Mouse (Mus musculus): ENCODE data around the gene Thap8. TPM values are rescaled to one million over a fixed set of nuclear protein-coding genes. Genes with fewer than 3 reads are reported as not detected.

Thap8 gene
- polyA plus RNA-seq, 1 experiment, result 0.21 TPM

DNA sequence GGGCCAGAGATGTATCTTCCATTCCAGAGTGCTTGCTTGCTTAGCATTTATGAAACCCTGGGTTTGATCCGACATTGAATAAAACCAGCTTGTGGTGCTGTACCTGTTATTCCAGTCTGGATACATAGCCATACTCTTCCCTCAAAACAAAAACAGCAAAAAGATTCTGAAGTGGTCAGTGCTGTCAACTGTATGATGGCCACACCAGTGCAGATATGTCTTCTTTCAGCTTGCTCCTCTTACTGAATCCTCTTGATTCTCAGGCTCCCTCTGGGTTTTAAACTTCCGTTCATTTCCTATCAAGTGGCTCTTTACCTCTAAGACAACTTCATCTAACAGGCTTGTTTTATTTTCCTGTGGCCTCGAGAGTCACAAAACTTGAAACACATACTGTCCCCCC is 43.9 kb downstream of the Thap8 start, which contains the start of gene Sdhaf1:
Gene Sdhaf1, minus strand, starts transcription at position 101 of the 400 bp plus-strand sequence.
- no peak within 1 kb of the TSS for H3K4me3 ChIP-seq (replicated peaks; ENCODE audit: extremely low read depth, low read depth, low read length)
- peaks cover 9% of the 10 kb centered on the region for H3K4me1 ChIP-seq (ENCODE audit: control insufficient read depth, insufficient read depth, low read length)
- TF ChIP-seq CTCF (IDR thresholded peaks at IDR 0.05; ENCODE audit: insufficient read depth, low read length), result no peak
- no peak for TF ChIP-seq POLR2A (IDR thresholded peaks at IDR 0.05; ENCODE audit: borderline replicate concordance, extremely low read depth, low read depth, low read length)
- 71% methylated on average over 3 of the region's 3 CpGs for whole genome bisulfite sequencing
- DNase-seq, result no peak

DNA sequence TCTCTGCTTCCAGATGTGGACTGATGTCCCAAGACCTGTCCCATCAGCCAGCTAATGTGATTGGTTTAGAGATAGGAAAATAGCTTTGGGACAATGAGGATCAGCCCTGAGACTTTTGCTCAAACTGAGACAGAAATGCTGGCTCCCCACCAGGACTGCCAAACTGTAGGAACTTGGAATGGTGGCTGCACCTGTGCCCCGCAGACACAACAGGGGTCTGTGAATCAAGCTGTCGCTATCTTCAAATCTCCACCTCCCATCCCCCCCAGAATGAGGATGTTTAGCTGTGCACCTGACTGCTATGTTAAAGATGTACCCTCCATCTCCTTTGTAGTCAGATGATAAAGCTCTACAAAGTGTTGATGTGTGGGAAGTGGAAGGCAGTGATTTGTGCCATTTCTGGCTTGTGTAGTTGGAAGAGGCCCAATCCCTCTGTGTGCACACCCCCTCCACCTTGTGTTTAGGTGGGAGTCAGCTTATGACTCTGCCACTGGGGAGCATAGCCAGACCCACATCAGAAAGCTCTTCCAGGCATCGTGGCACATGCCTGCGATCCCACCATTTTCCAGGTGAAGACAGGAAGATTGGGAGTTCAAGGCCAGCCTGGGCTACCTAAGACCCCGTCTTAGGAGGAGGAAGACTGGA is 44.5 kb downstream of the Thap8 start:
- Histone ChIP-seq H3K4me3 (replicated peaks; ENCODE audit: extremely low read depth, low read depth, low read length) (no peak overlapping the region), H3K4me1 (ENCODE audit: control insufficient read depth, insufficient read depth, low read length) (peaks cover 9% of the 10 kb centered on the region)
- no peak for DNase-seq
- TF ChIP-seq CTCF (IDR thresholded peaks at IDR 0.05; ENCODE audit: insufficient read depth, low read length) (no peak), POLR2A (IDR thresholded peaks at IDR 0.05; ENCODE audit: borderline replicate concordance, extremely low read depth, low read depth, low read length) (no peak)
- WGBS, result 85% methylated on average over 5 of the region's 5 CpGs

- TF ChIP-seq CTCF (IDR thresholded peaks at IDR 0.05; ENCODE audit: insufficient read depth, low read length), result peak; percentile 17; the same call in 1 of the 2 replicates
- TF ChIP-seq POLR2A (IDR thresholded peaks at IDR 0.05; ENCODE audit: borderline replicate concordance, extremely low read depth, low read depth, low read length), result no peak
- peak; percentile 26 for DNase-seq
These were observed 45.5 kb downstream of the Thap8 start for GRCm38 (mm10) chr7:30325364-30325763.

GRCm38 (mm10) chr7:30326427-30326826 is 46.5 kb downstream of the Thap8 start:
- Histone ChIP-seq H3K4me1 (ENCODE audit: control insufficient read depth, insufficient read depth, low read length) (peaks cover 5% of the 10 kb centered on the region), H3K4me3 (replicated peaks; ENCODE audit: extremely low read depth, low read depth, low read length) (no peak overlapping the region)
- no peak for TF ChIP-seq POLR2A (IDR thresholded peaks at IDR 0.05; ENCODE audit: borderline replicate concordance, extremely low read depth, low read depth, low read length)
- no peak for TF ChIP-seq CTCF (IDR thresholded peaks at IDR 0.05; ENCODE audit: insufficient read depth, low read length)
- DNase-seq, result no peak

More at GRCm38 (mm10) chr7:30325364-30325763, 45.5 kb downstream of the Thap8 start:
- peaks cover 9% of the 10 kb centered on the region for H3K4me1 ChIP-seq (ENCODE audit: control insufficient read depth, insufficient read depth, low read length)
- no peak overlapping the region for H3K4me3 ChIP-seq (replicated peaks; ENCODE audit: extremely low read depth, low read depth, low read length)
- WGBS, result 46% methylated on average over 2 of the region's 2 CpGs

DNA sequence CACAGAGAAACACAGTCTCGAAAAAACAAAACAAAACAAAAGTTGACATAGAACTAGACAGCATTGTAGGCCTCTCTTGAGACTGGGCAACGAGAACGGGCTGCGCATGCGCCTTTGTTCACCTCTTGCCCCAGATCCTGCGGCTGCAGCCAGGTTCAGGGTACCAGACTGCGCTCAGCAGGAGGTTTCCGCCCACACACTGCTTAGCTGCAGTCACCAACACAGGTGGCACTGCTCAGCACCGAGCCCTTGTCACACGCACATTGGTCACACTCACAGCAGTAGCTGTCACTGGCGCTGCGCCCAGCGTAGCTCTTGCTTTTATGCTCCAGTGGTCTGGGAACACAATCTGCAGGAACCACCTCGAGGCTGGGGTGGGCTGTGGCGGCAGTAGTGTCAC is 47.2 kb downstream of the Thap8 start:
- Histone ChIP-seq H3K4me3 (replicated peaks; ENCODE audit: extremely low read depth, low read depth, low read length) (no peak overlapping the region), H3K4me1 (ENCODE audit: control insufficient read depth, insufficient read depth, low read length) (peaks cover 5% of the 10 kb centered on the region)
- WGBS, result 45% methylated on average over 15 of the region's 15 CpGs
- DNase-seq, result no peak
- no peak for TF ChIP-seq CTCF (IDR thresholded peaks at IDR 0.05; ENCODE audit: insufficient read depth, low read length)
- no peak for TF ChIP-seq POLR2A (IDR thresholded peaks at IDR 0.05; ENCODE audit: borderline replicate concordance, extremely low read depth, low read depth, low read length)

DNA sequence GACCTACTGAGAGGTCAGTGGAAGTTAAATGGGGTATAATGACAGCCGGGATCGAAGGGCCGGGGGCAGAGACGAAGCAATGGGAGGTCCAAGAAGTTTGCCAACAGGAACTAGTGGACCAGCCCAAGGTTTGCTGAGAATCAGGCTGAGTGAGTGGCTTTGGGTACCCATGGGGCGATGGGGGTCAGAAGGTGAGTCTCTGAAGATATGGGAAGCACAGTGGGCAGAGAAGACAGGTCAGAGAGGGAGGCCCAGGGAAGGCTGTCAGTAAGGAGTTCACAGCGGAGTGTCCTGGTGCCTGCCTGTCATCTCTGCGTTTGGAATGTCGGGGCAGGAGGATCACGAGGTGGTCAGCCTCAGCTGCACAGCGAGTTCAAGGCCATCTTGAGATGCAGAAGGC is 48.5 kb downstream of the Thap8 start:
- WGBS, result 60% methylated on average over 10 of the region's 10 CpGs
- no peak for DNase-seq
- no peaks in the 10 kb centered on the region; the same call in none of the 2 replicates for H3K4me1 ChIP-seq (ENCODE audit: control insufficient read depth, insufficient read depth, low read length)
- no peak overlapping the region for H3K4me3 ChIP-seq (replicated peaks; ENCODE audit: extremely low read depth, low read depth, low read length)
- TF ChIP-seq POLR2A (IDR thresholded peaks at IDR 0.05; ENCODE audit: borderline replicate concordance, extremely low read depth, low read depth, low read length), result no peak
- no peak for TF ChIP-seq CTCF (IDR thresholded peaks at IDR 0.05; ENCODE audit: insufficient read depth, low read length)

- WGBS, result 11% methylated on average over 13 of the region's 13 CpGs
- H3K4me3 ChIP-seq (replicated peaks; ENCODE audit: extremely low read depth, low read depth, low read length), result no peak overlapping the region
- DNase-seq, result peak; percentile 40
- TF ChIP-seq CTCF (IDR thresholded peaks at IDR 0.05; ENCODE audit: insufficient read depth, low read length), result peak; percentile 84
- no peak for TF ChIP-seq POLR2A (IDR thresholded peaks at IDR 0.05; ENCODE audit: borderline replicate concordance, extremely low read depth, low read depth, low read length)
- H3K4me1 ChIP-seq (ENCODE audit: control insufficient read depth, insufficient read depth, low read length), result no peaks in the 10 kb centered on the region; the same call in none of the 2 replicates
These were observed 52.0 kb downstream of the Thap8 start for GRCm38 (mm10) chr7:30331887-30332286.

DNA sequence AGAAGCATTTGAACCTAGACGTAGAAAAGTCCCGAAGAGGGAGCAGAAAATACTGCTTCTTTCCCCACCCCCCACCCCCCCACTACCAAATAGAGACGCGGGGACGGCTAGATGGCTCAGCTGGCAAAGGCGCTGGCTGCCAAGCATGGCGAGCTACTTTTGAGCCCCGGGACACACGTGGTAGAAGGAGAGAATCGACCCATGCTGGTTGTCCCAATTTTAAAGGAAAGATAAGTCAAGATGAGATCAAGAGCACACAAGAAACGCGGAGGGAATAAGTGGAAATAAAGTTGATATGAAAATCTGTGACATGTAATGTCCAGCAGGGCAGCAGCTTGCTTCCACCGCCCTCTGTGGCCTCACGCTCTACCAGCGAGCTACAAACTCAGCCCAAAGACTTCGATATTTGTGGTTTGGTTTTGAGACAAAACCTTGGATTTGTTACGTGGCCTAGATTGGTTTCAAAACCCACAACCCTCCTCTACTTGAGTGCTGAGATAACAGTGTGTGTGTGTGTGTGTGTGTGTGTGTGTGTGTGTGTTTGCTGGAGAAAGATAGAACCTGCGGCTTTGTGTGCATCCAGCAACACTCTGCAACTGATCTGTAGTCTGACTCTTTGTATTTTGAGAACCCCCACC is 52.8 kb downstream of the Thap8 start:
- H3K4me1 ChIP-seq (ENCODE audit: control insufficient read depth, insufficient read depth, low read length), result no peaks in the 10 kb centered on the region; the same call in none of the 2 replicates
- WGBS, result 47% methylated on average over 18 of the region's 18 CpGs
- no peak for TF ChIP-seq CTCF (IDR thresholded peaks at IDR 0.05; ENCODE audit: insufficient read depth, low read length)
- TF ChIP-seq POLR2A (IDR thresholded peaks at IDR 0.05; ENCODE audit: borderline replicate concordance, extremely low read depth, low read depth, low read length), result no peak
- H3K4me3 ChIP-seq (replicated peaks; ENCODE audit: extremely low read depth, low read depth, low read length), result no peak overlapping the region
- DNase-seq, result no peak

- peak; percentile 19 for DNase-seq
- Histone ChIP-seq H3K4me1 (ENCODE audit: control insufficient read depth, insufficient read depth, low read length) (no peaks in the 10 kb centered on the region; the same call in 1 of the 2 replicates), H3K4me3 (replicated peaks; ENCODE audit: extremely low read depth, low read depth, low read length) (no peak overlapping the region)
- TF ChIP-seq POLR2A (IDR thresholded peaks at IDR 0.05; ENCODE audit: borderline replicate concordance, extremely low read depth, low read depth, low read length) (no peak), CTCF (IDR thresholded peaks at IDR 0.05; ENCODE audit: insufficient read depth, low read length) (no peak)
- 3% methylated on average over 4 of the region's 4 CpGs for WGBS
These were observed 53.5 kb downstream of the Thap8 start for GRCm38 (mm10) chr7:30333436-30333835.

DNA sequence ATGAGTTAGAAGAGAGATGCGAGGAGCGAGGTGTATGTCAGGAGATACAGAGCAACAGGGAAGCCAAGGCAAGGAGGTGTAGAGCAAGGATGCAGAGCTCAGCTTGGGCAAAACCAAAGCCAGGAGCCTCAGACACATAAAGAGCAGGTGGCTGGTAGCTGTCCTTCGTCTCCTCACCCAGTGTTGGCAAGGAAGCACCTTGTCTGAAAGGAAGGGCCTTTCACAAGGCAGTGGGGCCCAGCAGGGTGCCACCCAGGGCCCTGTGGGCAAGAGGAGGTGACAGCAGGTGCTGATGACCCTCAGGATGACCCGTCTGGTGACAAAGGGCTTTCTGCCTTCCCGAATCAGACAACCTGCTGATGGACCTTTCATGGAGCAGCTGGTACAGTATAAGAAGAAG is 54.7 kb downstream of the Thap8 start:
- TF ChIP-seq CTCF (IDR thresholded peaks at IDR 0.05; ENCODE audit: insufficient read depth, low read length) (no peak), POLR2A (IDR thresholded peaks at IDR 0.05; ENCODE audit: borderline replicate concordance, extremely low read depth, low read depth, low read length) (no peak)
- no peak overlapping the region for H3K4me3 ChIP-seq (replicated peaks; ENCODE audit: extremely low read depth, low read depth, low read length)
- WGBS, result 64% methylated on average over 5 of the region's 5 CpGs
- DNase-seq, result no peak
- H3K4me1 ChIP-seq (ENCODE audit: control insufficient read depth, insufficient read depth, low read length), result no peaks in the 10 kb centered on the region; the same call in 1 of the 2 replicates
